Mouse (Mus musculus) liver, embryonic 12.5 days (tissue): ENCODE measurements at regions not wholly inside any gene's neighbourhood (a gene's known extent, or its start where the extent isn't known, plus 50 kb on each side); places are given as distances from the start of the nearest gene placed in this dataset.

Experiments
- ATAC-seq: fragments of 200-750 bp; cut with Nextera tagmentation; 2 replicates; pipeline ENCODE4 v1.8.0; 2017; ENCODE audit warnings: moderate number of reproducible peaks, mild to moderate bottlenecking, moderate library complexity
- H3K27ac ChIP-seq: fragments of 300-500 bp; sonication (generic); 2 replicates; pipeline ENCODE4 v1.5.1; 2016; ENCODE audit warnings: mild to moderate bottlenecking
- H3K27me3 ChIP-seq: fragments of 300-500 bp; sonication (generic); replicated peaks from 2 replicates; pipeline ENCODE4 v1.6.1; 2016; ENCODE audit warnings: mild to moderate bottlenecking, moderate library complexity
- H3K36me3 ChIP-seq: fragments of 300-500 bp; sonication (generic); 2 replicates; pipeline ENCODE4 v1.6.1; 2016; ENCODE audit warnings: mild to moderate bottlenecking, moderate library complexity
- H3K4me1 ChIP-seq: fragments of 300-500 bp; sonication (generic); 2 replicates; pipeline ENCODE4 v1.6.1; 2016
- H3K4me2 ChIP-seq: fragments of 300-500 bp; sonication (generic); 2 replicates; pipeline ENCODE4 v1.6.1; 2016; ENCODE audit warnings: mild to moderate bottlenecking, moderate library complexity
- H3K4me3 ChIP-seq: fragments of 300-500 bp; sonication (generic); 2 replicates; pipeline ENCODE4 v1.5.1; 2016; ENCODE audit warnings: mild to moderate bottlenecking, moderate library complexity
- H3K9ac ChIP-seq: fragments of 300-500 bp; sonication (generic); 2 replicates; pipeline ENCODE4 v1.6.1; 2016; ENCODE audit warnings: mild to moderate bottlenecking, moderate library complexity
- H3K9me3 ChIP-seq: fragments of 300-500 bp; sonication (generic); replicated peaks from 2 replicates; pipeline ENCODE4 v1.6.1; 2016; ENCODE audit warnings: mild to moderate bottlenecking, moderate library complexity
- WGBS: fragments of 180-500 bp; shearing (Covaris S2); methylation state at CpG from one replicate; pipeline ENCODE4 v1.1.7; 2016; ENCODE audit not compliant: insufficient replicate concordance; 5-methylcytosine and 5-hydroxymethylcytosine counted together

- H3K9ac ChIP-seq = no peak overlapping the region
- ATAC-seq = no peak
- no peaks in the 10 kb centered on the region for H3K9me3 ChIP-seq
- H3K4me2 ChIP-seq = no peak overlapping the region
- WGBS = 55% methylated on average over 9 of the region's 9 CpGs
- no peaks in the 10 kb centered on the region for H3K36me3 ChIP-seq
- H3K4me3 ChIP-seq = no peak overlapping the region
- H3K27me3 ChIP-seq = peaks cover 83% of the 10 kb centered on the region
- H3K27ac ChIP-seq = no peak overlapping the region
- no peaks in the 10 kb centered on the region for H3K4me1 ChIP-seq
These were observed 50.2 kb upstream of the Pdzd8 start for GRCm38 (mm10) chr19:59395739-59396138.

- no peak overlapping the region for H3K4me3 ChIP-seq
- no peak overlapping the region for H3K9ac ChIP-seq
- no peak overlapping the region for H3K4me2 ChIP-seq
- H3K27ac ChIP-seq = no peak overlapping the region
- WGBS = 55% methylated on average over 3 of the region's 3 CpGs
- H3K36me3 ChIP-seq = no peaks in the 10 kb centered on the region
- no peak for ATAC-seq
- H3K9me3 ChIP-seq = no peaks in the 10 kb centered on the region
- no peaks in the 10 kb centered on the region for H3K4me1 ChIP-seq
- H3K27me3 ChIP-seq = peaks cover 88% of the 10 kb centered on the region
These were observed 50.9 kb upstream of the Pdzd8 start for GRCm38 (mm10) chr19:59396506-59396905.

- no peak overlapping the region for H3K9ac ChIP-seq
- H3K4me1 ChIP-seq = no peaks in the 10 kb centered on the region
- 26% methylated on average over 11 of the region's 11 CpGs for WGBS
- H3K9me3 ChIP-seq = no peaks in the 10 kb centered on the region
- H3K4me2 ChIP-seq = no peak overlapping the region
- H3K4me3 ChIP-seq = no peak overlapping the region
- H3K27ac ChIP-seq = no peak overlapping the region
- no peak for ATAC-seq
- peaks cover 83% of the 10 kb centered on the region for H3K27me3 ChIP-seq
- H3K36me3 ChIP-seq = no peaks in the 10 kb centered on the region
These were observed 54.4 kb upstream of the Pdzd8 start for GRCm38 (mm10) chr19:59399849-59400585.

- H3K4me2 ChIP-seq = no peak overlapping the region
- no peak overlapping the region for H3K4me3 ChIP-seq
- no peaks in the 10 kb centered on the region for H3K9me3 ChIP-seq
- H3K4me1 ChIP-seq = no peaks in the 10 kb centered on the region
- H3K27me3 ChIP-seq = peaks cover 73% of the 10 kb centered on the region
- no peak overlapping the region for H3K27ac ChIP-seq
- H3K9ac ChIP-seq = no peak overlapping the region
- 39% methylated on average over 3 of the region's 3 CpGs for WGBS
- H3K36me3 ChIP-seq = no peaks in the 10 kb centered on the region
- ATAC-seq = no peak
These were observed 55.7 kb upstream of the Pdzd8 start for GRCm38 (mm10) chr19:59401304-59401703.

GRCm38 (mm10) chr19:59402097-59402496, 56.1 kb upstream of the Emx2 start:
- Histone ChIP-seq H3K4me3 (no peak overlapping the region), H3K9me3 (no peaks in the 10 kb centered on the region), H3K36me3 (no peaks in the 10 kb centered on the region), H3K27me3 (peaks cover 65% of the 10 kb centered on the region), H3K27ac (no peak overlapping the region), H3K9ac (no peak overlapping the region), H3K4me1 (no peaks in the 10 kb centered on the region), H3K4me2 (no peak overlapping the region)
- no peak for ATAC-seq
- WGBS = 63% methylated on average over 4 of the region's 4 CpGs

GRCm38 (mm10) chr19:59404082-59404481, 54.1 kb upstream of the Emx2 start:
- H3K4me3 ChIP-seq = no peak overlapping the region
- H3K4me1 ChIP-seq = no peaks in the 10 kb centered on the region
- no peak overlapping the region for H3K27ac ChIP-seq
- 83% methylated on average over 2 of the region's 2 CpGs for WGBS
- no peaks in the 10 kb centered on the region for H3K9me3 ChIP-seq
- H3K36me3 ChIP-seq = no peaks in the 10 kb centered on the region
- peaks cover 51% of the 10 kb centered on the region for H3K27me3 ChIP-seq
- H3K9ac ChIP-seq = no peak overlapping the region
- H3K4me2 ChIP-seq = no peak overlapping the region
- no peak for ATAC-seq

- H3K4me1 ChIP-seq = no peaks in the 10 kb centered on the region
- no peak overlapping the region for H3K9ac ChIP-seq
- H3K27me3 ChIP-seq = peaks cover 47% of the 10 kb centered on the region
- WGBS = 38% methylated on average over 1 of the region's 1 CpGs
- H3K9me3 ChIP-seq = no peaks in the 10 kb centered on the region
- H3K4me3 ChIP-seq = no peak overlapping the region
- no peak overlapping the region for H3K4me2 ChIP-seq
- H3K27ac ChIP-seq = no peak overlapping the region
- H3K36me3 ChIP-seq = no peaks in the 10 kb centered on the region
- no peak for ATAC-seq
These were observed 53.4 kb upstream of the Emx2 start for GRCm38 (mm10) chr19:59404766-59405165.

GRCm38 (mm10) chr19:59405616-59406015, 52.6 kb upstream of the Emx2 start:
- no peak for ATAC-seq
- H3K36me3 ChIP-seq = no peaks in the 10 kb centered on the region
- no peak overlapping the region for H3K9ac ChIP-seq
- no peak overlapping the region for H3K4me3 ChIP-seq
- H3K27me3 ChIP-seq = peaks cover 42% of the 10 kb centered on the region
- H3K4me1 ChIP-seq = no peaks in the 10 kb centered on the region
- WGBS = 65% methylated on average over 5 of the region's 5 CpGs
- H3K4me2 ChIP-seq = no peak overlapping the region
- no peaks in the 10 kb centered on the region for H3K9me3 ChIP-seq
- H3K27ac ChIP-seq = no peak overlapping the region

- no peak overlapping the region for H3K4me2 ChIP-seq
- no peaks in the 10 kb centered on the region for H3K4me1 ChIP-seq
- no peak for ATAC-seq
- no peaks in the 10 kb centered on the region for H3K9me3 ChIP-seq
- no peaks in the 10 kb centered on the region for H3K36me3 ChIP-seq
- H3K27ac ChIP-seq = no peak overlapping the region
- H3K4me3 ChIP-seq = no peak overlapping the region
- H3K27me3 ChIP-seq = peaks cover 29% of the 10 kb centered on the region
- H3K9ac ChIP-seq = no peak overlapping the region
- 30% methylated on average over 2 of the region's 2 CpGs for WGBS
These were observed 50.1 kb upstream of the Emx2 start for GRCm38 (mm10) chr19:59408094-59408493.
